Mouse (Mus musculus) lung, postnatal 0 days (tissue): Measurements from ENCODE around the gene Sgip1.

Experiments
- CTCF ChIP-seq: IDR thresholded peaks from 2 replicates; pipeline ENCODE4 v1.5.1; 2016; ENCODE audit warnings: antibody characterized with exemption, mild to moderate bottlenecking
- EP300 ChIP-seq: IDR thresholded peaks from 2 replicates; pipeline ENCODE4 v1.6.1; 2016; ENCODE audit warnings: antibody characterized with exemption, mild to moderate bottlenecking, control low read depth

GRCm38 (mm10) chr4:102741287-102741686 lies at the start of gene Sgip1:
- TF ChIP-seq EP300 (no peak), CTCF (no peak)
